Mouse (Mus musculus): ENCODE data around the gene Cops7b.
"Not testable (repeated sequence)": the region's sequence is repeated elsewhere in the genome, so short reads cannot be mapped to it uniquely, and the experiment has no call there.

Gene Cops7b

GRCm38 (mm10) chr1:86582451-86583096 lies at the start of gene Cops7b, which contains the start of gene Pde6d:
TSS of gene Cops7b (plus strand) at chr1:86582904.
TSS of gene Pde6d (minus strand) at chr1:86582629.
- DNase-seq (ENCODE audit: low spot score): peak; percentile 97

DNA sequence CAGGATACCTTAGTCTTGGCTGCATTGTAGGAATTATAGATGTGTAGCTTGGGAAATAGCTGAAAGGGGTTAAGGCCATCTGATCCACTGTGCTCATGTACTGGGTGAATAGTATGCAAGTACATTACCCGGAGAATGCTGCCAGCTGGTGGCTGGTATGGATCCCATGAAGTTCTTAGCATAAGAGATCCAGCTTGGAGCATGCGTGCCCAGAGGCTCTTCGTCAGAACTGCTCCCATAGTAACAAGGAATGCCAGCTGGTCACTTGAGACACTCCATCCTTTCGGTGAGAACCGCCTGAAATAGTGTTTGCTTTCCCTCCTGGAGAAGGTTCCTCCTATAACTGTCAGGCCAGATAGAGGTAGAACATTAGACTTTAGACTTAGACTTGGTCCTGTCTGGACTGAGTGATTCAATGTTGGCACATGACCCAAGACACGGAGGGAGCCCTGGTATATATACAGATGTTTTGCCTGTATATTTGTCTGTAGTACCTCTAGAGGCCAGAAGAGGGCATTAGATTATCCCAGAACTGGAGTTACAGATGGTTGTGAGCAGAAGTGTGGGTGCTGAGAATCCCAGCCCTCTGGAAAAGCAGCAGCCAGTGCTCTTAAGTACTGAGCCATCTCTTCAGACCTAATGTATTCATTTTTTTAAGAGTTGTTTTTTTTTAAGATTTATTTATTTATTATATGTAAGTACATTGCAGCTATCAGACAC lies 49.1 kb upstream of the Cops7b start:
- no peak for DNase-seq (ENCODE audit: low spot score)

DNA sequence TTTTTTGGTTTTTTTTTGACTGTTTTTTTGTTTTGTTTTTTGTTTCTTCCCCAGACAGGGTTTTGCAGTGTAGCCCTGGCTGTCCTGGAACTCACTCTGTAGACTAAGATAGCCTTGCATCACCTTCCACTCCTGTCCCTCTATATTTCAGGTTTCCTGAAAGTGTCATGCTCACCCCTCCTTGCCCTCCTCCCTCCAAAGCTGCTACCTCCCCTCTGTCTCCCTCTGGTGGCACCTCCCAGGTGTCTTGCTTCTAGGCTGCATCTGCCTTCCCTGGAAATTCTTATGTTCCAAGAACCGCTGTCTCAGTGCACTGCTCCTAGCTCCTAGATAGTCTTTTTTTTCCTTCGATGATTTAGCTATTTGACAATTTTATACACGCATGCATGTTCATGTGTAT lies 44.3 kb upstream of the Cops7b start:
- DNase-seq (ENCODE audit: low spot score): peak; percentile 45

GRCm38 (mm10) chr1:86539583-86539982 lies 43.1 kb upstream of the Cops7b start:
- DNase-seq (ENCODE audit: low spot score): not testable (repeated sequence)

GRCm38 (mm10) chr1:86542584-86542983 lies 40.1 kb upstream of the Cops7b start:
- DNase-seq (ENCODE audit: low spot score): no peak

DNA sequence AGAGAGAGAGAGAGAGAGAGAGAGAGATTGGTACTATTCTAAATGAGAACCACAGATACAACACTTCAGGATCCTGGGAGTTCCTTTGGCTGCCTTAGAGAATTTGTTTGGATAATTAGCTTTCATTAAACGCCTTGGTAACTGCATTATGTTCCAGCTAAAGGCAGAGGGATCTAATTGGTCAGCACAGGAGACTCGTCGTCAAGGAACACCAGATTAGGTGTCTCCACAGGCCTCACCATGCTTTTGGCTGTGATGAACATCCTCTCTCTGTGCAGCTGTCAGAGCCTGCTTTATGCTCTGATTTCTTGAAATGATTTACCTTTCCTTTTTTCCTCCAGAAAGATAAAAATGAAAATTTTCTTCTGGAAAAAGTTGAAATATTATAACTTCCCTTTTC lies 35.9 kb upstream of the Cops7b start:
- no peak for DNase-seq (ENCODE audit: low spot score)

GRCm38 (mm10) chr1:86551299-86551698 lies 31.4 kb upstream of the Cops7b start:
- DNase-seq (ENCODE audit: low spot score): no peak

GRCm38 (mm10) chr1:86551877-86552276 lies 30.8 kb upstream of the Cops7b start:
- peak; percentile 23 for DNase-seq (ENCODE audit: low spot score)

DNA sequence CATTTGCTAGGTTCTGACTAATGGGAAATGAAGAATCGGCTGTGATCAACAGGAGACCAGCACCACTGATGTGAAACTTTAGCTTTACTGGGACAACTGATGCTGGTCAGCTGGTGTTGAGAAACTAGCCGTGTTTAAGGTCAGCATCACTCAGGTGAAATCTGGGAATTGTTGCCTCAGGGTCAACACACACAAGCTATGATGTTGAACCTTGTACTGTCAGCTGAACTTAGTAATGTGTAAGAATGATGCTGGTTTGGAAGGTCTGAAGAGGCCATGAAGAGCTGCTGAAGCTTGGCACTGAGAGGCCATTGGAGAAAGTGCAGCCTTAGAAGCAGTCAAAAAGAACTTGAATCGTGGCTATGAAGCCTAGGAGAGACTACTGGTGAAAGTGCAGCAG lies 27.0 kb upstream of the Cops7b start:
- DNase-seq (ENCODE audit: low spot score): no peak

DNA sequence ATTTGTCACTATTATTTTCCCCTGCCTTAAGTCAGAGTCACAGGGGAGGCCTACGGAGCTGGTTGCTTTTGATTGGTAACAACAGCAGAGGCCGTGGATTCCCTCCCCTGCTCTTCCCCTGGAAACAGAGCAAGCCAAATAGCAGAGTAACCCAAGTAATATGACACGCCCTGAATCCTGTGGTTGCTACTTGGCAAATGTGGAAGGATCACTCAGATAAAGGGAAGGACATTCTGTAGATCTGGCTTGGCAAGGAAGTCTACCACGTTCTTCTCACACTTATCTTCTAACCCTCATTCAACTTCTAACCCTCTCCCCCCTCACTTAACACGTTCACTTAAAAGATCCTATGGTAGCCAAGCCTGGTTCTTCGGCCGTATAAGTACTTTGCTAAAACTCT lies 24.8 kb upstream of the Cops7b start:
- no peak for DNase-seq (ENCODE audit: low spot score)

DNA sequence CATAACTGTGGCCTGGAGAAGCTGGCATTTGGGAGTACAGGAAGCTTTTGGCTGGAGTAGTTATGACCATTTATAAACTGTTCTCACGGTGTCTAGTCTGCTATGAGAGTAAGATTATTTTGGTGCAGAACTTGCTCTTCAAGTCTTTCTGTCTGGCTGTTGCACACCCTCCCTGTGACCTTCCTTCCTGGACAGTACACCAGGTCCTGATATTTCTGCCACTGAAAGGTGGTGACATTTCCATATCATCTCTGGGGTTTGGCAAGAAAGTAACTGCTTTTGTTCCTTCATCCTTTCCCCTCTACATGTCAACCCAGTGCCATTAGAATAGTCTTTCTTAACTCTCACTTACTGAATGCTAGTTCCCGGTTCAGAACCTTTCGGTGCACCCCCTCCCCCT lies 23.5 kb upstream of the Cops7b start:
- no peak for DNase-seq (ENCODE audit: low spot score)

DNA sequence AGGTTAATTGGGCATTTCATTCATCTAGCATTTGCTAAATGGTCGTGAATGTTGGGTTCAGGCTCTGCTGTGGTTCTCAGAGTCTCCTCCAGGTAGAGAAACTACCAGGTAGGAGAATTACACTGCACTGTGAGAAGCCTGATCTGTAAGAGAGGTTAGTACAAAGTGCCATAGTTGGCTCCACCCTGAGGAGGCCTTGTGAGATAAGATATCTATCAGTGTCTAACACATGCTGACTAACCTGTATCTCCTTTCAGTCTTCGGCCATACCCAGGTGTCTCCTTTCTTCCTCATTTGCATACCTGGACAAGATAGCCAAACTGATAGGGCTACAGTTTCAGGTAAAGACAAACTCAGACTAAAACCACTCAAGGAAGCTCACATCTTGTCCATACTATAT lies 20.0 kb upstream of the Cops7b start:
- no peak for DNase-seq (ENCODE audit: low spot score)

- no peak for DNase-seq (ENCODE audit: low spot score)
Measured at GRCm38 (mm10) chr1:86568409-86568808, 14.3 kb upstream of the Cops7b start.

GRCm38 (mm10) chr1:86569292-86569860 lies 13.3 kb upstream of the Cops7b start:
- DNase-seq (ENCODE audit: low spot score): no peak

DNA sequence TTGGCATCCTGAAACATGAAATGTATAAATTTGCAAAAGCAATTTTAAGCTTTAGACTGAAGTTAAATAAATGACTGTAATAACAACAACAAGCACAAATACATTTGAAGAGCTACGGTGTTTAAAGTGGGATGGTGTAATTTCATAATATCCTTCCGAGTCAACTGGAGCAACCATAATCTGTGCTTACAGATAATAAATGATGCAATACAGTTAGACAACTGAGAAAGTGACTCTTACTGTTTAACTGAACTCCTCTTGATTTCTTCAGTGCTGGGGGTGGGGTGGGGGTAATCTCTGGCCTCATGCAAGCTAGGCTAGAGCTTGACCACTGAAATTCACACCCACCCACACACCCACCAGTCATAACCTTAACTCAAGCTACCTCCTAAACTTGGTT lies 11.3 kb upstream of the Cops7b start:
- no peak for DNase-seq (ENCODE audit: low spot score)

DNA sequence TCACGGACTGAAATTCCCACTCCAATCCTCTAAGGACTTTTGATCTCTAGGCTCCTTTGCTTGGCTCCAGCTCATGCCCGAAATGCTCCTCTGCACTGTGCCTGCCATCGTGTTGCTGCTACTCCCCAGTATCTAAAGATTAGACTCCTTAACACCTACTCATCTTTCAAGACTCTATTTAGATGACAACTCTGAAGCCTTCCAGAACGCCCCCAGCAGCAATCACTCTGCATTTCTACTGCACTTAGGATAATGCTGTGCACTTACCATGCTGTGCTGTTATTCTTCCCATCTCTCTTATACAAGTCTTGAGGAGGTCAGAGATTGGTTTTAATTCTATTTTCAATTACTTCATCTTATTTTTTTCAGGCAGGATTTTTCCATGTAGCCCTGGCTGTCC lies 10.8 kb upstream of the Cops7b start:
- DNase-seq (ENCODE audit: low spot score): no peak

- no peak for DNase-seq (ENCODE audit: low spot score)
Measured at GRCm38 (mm10) chr1:86580426-86580825, 2.3 kb upstream of the Cops7b start.

GRCm38 (mm10) chr1:86581692-86582450 lies 833 bp upstream of the Cops7b start:
- peak; percentile 18 for DNase-seq (ENCODE audit: low spot score)

GRCm38 (mm10) chr1:86583709-86584108 lies 1.0 kb downstream of the Cops7b start:
- no peak for DNase-seq (ENCODE audit: low spot score)

- DNase-seq (ENCODE audit: low spot score): peak; percentile 88
Measured at GRCm38 (mm10) chr1:86586992-86587391, 4.3 kb downstream of the Cops7b start.

- no peak for DNase-seq (ENCODE audit: low spot score)
Measured at GRCm38 (mm10) chr1:86594539-86594938, 11.8 kb downstream of the Cops7b start.

DNA sequence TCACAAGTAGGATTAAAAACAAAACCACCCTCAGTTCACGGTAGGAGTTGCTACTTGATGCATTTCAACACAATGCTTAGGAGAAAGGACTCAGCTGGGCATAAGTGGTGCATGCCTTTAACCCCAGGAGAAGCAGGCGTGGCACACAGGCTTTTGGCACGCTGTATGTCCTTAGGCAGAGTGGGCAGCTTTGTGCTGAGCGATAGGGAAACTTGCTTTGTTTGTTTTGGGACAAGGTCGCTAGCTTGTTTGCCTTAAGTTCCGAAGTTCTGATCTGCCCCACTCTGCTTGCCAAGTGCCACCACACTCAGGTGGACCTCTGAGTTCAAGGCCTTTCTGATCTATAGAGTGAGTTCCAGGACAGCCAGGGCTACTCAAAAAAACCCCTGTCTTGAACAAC lies 12.6 kb downstream of the Cops7b start:
- no peak for DNase-seq (ENCODE audit: low spot score)

DNA sequence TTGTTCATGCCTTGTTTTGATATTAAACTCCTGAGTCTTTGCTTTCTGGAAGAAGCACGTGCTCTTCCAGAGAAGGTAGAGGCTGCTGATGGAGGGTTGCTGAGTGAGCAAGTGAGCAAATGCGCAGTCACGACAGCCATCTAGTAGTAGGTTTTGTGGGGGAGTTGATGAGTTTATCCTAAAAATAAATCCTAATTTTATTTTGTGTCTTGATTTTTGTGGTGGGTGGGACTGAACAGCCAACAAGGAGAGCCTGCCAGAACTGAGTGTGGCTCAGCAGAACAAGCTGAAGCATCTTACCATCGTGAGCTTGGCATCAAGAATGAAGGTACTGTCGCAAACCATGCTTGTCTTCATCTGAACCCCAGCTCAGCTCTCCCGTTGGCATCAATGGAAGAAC lies 13.8 kb downstream of the Cops7b start:
- DNase-seq (ENCODE audit: low spot score): no peak
